ENCODE assay signal across 12 mouse cellular contexts in genomic region chr1:82540056-82540455, GRCm38 (mm10). TPM values are rescaled to one million over a fixed set of nuclear protein-coding genes. Genes with fewer than 3 reads are reported as not detected.
"Had no signal": no experiment of that assay in that cellular context is flagged by ENCODE, and none has a peak within 500 bp of the region (broad histone marks: within the 10 kb centered on the region; RNA-seq: fewer than 3 reads in every experiment).

No protein-coding gene starts in this region.

- ATAC-seq: intestine, postnatal 0 days; lung, postnatal 0 days; midbrain, embryonic 15.5 days had no signal

- DNase-seq: kidney, postnatal 25 days; layer of hippocampus, adult 9-11 months; liver, embryonic 13.5 days; lung, adult 2 months; right cerebral cortex, adult 18-20 months; right cerebral cortex, postnatal 25 days; spleen, adult 18-20 months; thymus, postnatal 25 days had no signal

RNA-seq across cellular contexts. Expression of gene Col4a4, which starts 46.6 kb away (rescaled TPM):
- total RNA-seq: megakaryocyte, adult 5-6 weeks had no signal

RNA-seq across cellular contexts. Expression of gene Col4a3, which starts 46.7 kb away (rescaled TPM):
- total RNA-seq: megakaryocyte, adult 5-6 weeks had no signal
